Mouse (Mus musculus) c-Kit-positive CD71-negative TER-119-negative erythroid progenitor cells, embryonic 14.5 days (primary cell): ENCODE measurements around the gene Nat8f5.
"Not testable (repeated sequence)": the region's sequence is repeated elsewhere in the genome, so short reads cannot be mapped to it uniquely, and the experiment has no call there.

Experiments
- DNase-seq: peaks from one replicate; pipeline ENCODE4 v3.0.0-alpha.2; 2013; ENCODE audit warnings: low read depth

Nat8f5 gene

GRCm38 (mm10) chr6:85836098-85836497, 15.3 kb upstream of the Nat8f5 start:
- not testable (repeated sequence) for DNase-seq

DNA sequence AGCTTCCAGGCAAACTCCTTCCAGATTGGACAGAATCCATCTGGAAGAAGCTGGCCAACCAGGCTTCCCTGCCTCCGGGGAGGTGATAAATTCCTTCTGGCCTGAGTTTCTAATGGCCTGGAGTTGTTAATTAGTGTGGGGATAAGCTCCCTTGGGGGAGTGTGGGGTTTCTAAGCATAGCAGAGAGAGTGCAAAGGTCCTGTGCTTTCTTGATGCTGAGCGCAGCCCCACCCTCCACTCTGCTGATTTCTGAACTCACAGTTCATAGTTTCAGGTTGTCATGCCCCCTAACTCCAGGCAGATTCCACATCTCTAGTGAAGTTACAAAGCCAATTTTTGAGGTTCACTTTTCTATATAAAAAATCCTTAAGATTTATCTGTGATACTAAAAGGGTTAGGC, 14.3 kb upstream of the Nat8f5 start:
- DNase-seq = not testable (repeated sequence)

DNA sequence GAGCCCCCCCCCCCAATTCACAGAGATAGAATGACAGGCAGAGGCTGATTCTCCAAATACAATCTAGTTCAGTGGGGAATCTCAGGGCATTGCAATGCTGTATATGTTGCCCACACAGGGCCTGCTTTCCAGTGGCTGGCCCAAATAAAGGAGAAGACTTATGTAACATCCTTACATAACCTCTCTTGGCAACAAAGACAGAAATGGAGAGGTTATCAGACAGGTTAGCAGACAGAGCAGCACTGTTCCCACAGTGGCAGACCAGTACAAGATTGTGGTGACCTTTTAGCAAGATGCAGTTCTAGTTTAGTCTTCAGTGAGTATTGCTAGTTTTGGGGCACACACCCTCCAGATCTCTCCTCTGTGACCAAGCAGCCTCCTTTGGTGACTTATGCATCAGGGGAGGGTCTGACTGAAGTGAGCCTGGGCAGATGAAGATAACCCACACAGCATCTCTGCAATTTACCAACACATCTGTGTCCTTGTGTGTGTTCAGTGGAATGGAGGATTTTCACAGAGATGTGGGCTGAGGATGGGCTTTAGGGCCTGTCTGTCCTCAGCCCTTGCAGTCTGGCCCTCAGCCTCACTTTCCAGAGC, 13.8 kb upstream of the Nat8f5 start:
- DNase-seq = not testable (repeated sequence)

DNA sequence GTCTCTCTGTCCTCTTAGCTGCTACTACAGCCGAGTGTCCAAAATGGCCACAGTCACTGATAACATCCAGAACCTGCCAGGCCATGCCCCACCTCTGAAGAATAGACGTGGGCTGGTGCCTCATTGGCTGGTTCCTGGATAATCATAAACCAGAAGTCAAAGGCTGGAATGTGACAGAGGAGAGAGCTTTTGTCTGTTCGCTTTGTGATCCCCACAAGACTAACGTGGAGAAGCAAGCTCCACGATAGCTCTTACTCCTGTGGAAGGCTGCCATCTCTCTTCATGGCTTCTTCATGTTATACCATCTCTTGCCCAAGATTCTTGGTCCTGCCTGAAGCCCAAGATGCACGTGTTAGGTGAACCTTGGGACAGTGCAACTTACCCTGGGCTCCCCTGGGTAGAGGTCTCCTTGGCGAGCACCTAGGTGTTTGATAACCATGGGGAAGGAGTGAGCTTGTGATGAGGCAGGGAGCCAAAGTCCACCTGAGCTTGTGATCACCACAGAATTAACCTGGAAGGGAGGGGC, 11.1 kb upstream of the Nat8f5 start, which contains the start of gene Nat8:
TSS of gene Nat8 (minus strand) at position 287 of the 526 bp plus-strand sequence.
- DNase-seq = no peak

DNA sequence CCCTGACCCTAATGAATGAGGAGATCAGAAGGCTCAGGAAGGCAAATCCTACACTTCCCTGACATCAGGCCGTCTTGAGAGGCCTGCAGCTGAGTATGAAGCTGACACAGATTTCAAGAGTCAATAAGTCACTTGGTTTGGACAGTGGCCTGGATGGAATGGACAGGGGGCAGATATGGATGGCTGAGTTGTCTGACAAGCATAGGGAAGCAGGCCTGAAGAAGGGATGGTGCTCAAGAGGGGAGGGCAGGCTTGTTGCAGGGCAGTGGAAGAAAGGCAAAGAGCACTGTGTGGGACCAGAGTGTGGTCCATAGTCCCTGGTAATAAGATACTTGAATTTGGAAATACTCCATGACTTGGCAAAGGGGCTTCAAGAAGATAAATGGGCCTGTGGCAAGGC, 8.7 kb upstream of the Nat8f5 start:
- no peak for DNase-seq

DNA sequence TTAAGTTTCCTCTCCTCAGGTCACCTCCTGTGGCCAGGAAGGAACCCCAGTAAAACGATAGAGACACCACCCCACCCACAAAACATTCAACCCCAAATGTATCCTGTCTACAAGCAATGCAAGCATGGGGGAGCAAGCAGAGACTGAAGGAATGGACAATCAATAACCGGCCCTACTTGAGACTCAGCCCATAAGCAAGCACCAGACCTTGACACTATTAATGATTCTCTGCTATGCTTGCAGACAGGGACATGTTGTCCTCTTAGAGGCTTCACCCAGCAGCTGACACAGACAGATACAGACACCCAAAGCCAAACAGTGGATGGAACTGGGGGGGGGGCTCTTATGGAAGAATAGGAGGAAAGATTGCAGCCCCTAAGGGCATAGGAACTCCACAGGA, 5.1 kb upstream of the Nat8f5 start:
- no peak for DNase-seq

- DNase-seq = no peak
Observed at GRCm38 (mm10) chr6:85823382-85824090, 2.8 kb upstream of the Nat8f5 start.

DNA sequence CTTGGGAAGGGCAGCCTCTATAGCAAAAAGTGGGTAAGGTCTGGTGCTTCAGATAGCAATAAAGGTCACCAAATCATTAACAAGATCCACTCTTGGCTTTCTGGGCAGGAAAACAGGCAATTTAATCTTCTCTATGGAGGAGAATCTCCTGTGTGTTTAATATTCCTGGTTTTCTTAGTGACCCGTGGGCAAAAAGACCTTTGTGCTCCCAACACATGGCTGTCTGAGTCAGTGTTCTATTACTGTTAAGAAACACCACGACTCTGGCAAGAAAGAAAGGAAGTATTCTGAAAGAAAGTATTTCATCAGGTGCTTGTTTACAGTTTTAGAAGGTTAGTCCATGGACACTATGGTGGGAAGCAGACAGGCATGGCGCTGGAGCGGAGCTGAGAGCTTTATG, 1.5 kb upstream of the Nat8f5 start:
- no peak for DNase-seq

GRCm38 (mm10) chr6:85818338-85818737, 2.4 kb downstream of the Nat8f5 start:
- DNase-seq = no peak

DNA sequence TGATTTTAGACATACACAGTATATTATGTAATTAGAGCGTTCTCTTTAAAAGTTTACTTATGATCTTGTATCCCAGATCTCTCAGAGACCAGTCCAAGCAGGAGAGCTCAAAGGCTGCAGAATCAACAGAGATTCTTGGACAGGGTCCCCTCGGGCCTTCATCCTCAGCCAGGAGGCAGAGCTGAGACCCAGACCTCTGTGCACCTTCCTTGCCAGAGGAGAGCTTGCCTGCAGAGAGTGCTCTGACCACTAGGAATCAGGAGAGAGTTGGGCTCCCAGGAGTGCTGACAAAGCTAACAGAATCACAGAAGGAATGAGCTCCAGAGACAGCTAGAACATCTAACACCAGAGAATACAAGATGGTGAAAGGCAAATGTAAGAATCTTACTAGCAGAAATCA, 7.4 kb downstream of the Nat8f5 start:
- no peak for DNase-seq

GRCm38 (mm10) chr6:85810942-85811537, 9.7 kb downstream of the Nat8f5 start:
- DNase-seq = not testable (repeated sequence)

GRCm38 (mm10) chr6:85810514-85810913, 10.3 kb downstream of the Nat8f5 start:
- DNase-seq = not testable (repeated sequence)

DNA sequence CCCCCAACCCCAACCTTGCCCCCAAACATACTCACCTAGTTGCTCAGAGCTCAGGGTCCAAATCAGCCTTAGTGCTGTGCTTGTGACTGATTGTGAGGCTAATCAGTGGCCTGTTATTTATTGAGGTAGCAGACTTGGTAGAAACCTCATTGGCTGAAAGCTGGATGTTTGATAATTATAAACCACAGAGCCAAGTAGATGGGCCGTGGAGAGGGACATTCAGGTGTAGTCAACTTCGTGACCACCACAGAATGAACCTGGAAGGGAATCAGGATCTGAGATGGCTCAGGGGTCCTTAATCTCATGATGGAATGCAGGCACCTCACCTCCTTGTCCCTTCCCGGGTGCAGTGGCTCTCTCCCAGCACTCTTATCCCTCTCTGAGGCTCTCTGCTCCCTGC, 11.0 kb downstream of the Nat8f5 start:
- DNase-seq = not testable (repeated sequence)

GRCm38 (mm10) chr6:85803180-85803579, 17.6 kb downstream of the Nat8f5 start:
- not testable (repeated sequence) for DNase-seq
